Mouse (Mus musculus) midbrain, embryonic 16.5 days (tissue): ENCODE results near the gene Purb. TPM values are rescaled to one million over a fixed set of nuclear protein-coding genes. Genes with fewer than 3 reads are reported as not detected.
A peak's percentile ranks its signal among the peaks of the same experiment; 100 is the strongest.

ENCODE experiments used
- ATAC-seq: fragments of 200-750 bp; cut with Nextera tagmentation; 2 replicates; pipeline ENCODE4 v1.8.0; 2017; ENCODE audit warnings: moderate TSS enrichment
- H3K27ac ChIP-seq: fragments of 300-500 bp; sonication (generic); 2 replicates; pipeline ENCODE4 v1.5.1; 2014; ENCODE audit warnings: mild to moderate bottlenecking, low read length, mixed read lengths
- H3K27me3 ChIP-seq: fragments of 300-500 bp; sonication (generic); 2 replicates; pipeline ENCODE4 v1.6.1; 2014; ENCODE audit warnings: low read depth, low read length, mixed read lengths; ENCODE audit not compliant: control insufficient read depth, insufficient read depth
- H3K36me3 ChIP-seq: fragments of 300-500 bp; sonication (generic); 2 replicates; pipeline ENCODE4 v1.6.1; 2014; ENCODE audit warnings: mild to moderate bottlenecking, low read length, moderate library complexity, mixed read lengths; ENCODE audit not compliant: control insufficient read depth, insufficient read depth
- H3K4me1 ChIP-seq: fragments of 300-500 bp; sonication (generic); 2 replicates; pipeline ENCODE4 v1.6.1; 2014; ENCODE audit warnings: mild to moderate bottlenecking, low read length, mixed read lengths; ENCODE audit not compliant: control insufficient read depth, insufficient read depth
- H3K4me2 ChIP-seq: fragments of 300-500 bp; sonication (generic); 2 replicates; pipeline ENCODE4 v1.6.1; 2014; ENCODE audit warnings: mild to moderate bottlenecking, low read length, mixed read lengths
- H3K4me3 ChIP-seq: fragments of 300-500 bp; sonication (generic); 2 replicates; pipeline ENCODE4 v1.5.1; 2014; ENCODE audit warnings: low read depth, mild to moderate bottlenecking, low read length, moderate library complexity, mixed read lengths
- H3K9ac ChIP-seq: fragments of 300-500 bp; sonication (generic); 2 replicates; pipeline ENCODE4 v1.6.1; 2014; ENCODE audit warnings: low read depth, low read length, mixed read lengths
- H3K9me3 ChIP-seq: fragments of 300-500 bp; sonication (generic); replicated peaks from 2 replicates; pipeline ENCODE4 v1.6.1; 2014; ENCODE audit warnings: mild to moderate bottlenecking, low read length, mixed read lengths; ENCODE audit not compliant: control insufficient read depth, poor library complexity, severe bottlenecking
- WGBS: fragments of 180-500 bp; shearing (Covaris S2); extraction: QIAGEN DNeasy Blood & Tissue Kit; methylation state at CpG from one replicate; pipeline ENCODE4 v1.1.7; 2014; 5-methylcytosine and 5-hydroxymethylcytosine counted together
- polyA plus RNA-seq: library from polyadenylated mRNA; unstranded; fragments of >200 nt; fragmentation: Nextera tagmentation; extraction: Ambion mirVana; gene quantifications from 2 replicates; pipeline ENCODE4 v1.2.1, GENCODE M21; 2015

Purb gene
- polyA plus RNA-seq, 1 experiment from 2014 or later, result 11.2 TPM

DNA sequence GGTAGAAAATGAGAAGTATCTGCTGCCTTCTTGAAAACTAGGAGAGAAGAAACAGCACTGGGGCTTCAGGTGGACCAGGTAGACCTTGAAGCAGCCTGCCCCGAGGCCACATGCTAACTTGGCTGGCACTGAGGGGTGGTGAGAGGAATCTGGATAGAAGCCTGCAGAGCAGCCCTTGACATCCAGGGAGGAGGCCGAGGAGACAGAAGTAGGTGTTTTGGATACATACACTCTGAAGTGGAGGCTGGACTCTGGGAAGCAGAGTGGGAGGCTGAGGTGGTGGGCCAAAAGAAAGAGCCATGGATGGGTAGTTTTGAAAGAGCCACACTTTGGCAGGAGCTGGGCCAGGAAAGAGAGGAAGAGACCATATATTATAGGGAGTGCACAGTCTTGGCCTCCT is 3.5 kb upstream of the Purb start:
- 76% methylated on average over 2 of the region's 2 CpGs for WGBS
- Histone ChIP-seq H3K4me3 (no peak overlapping the region), H3K4me2 (no peak overlapping the region), H3K27ac (no peak overlapping the region), H3K4me1 (peaks cover 6% of the 10 kb centered on the region), H3K9me3 (no peaks in the 10 kb centered on the region), H3K9ac (no peak overlapping the region), H3K36me3 (no peaks in the 10 kb centered on the region), H3K27me3 (peaks cover 2% of the 10 kb centered on the region; the same call in 1 of the 2 replicates)
- no peak for ATAC-seq

DNA sequence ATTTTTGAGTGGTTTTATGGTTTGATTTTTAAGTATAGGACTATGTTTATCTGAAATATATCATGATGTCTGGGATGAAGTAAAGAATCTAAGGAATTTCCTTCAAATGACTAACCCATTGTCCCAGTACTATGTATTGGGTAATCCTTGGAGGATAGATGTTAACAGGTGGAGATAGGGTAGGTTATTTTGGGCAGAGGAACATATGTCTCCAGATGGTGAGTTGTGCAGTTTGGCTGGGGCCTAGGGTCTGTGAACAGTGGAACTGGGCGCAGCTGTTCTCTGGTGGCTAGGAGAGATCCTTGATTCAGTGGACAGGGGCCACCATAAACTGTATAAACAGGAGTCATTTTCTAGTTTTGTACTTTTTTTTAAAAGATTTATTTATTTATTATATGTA is 1.6 kb upstream of the Purb start:
- WGBS, result 92% methylated on average over 1 of the region's 1 CpGs

DNA sequence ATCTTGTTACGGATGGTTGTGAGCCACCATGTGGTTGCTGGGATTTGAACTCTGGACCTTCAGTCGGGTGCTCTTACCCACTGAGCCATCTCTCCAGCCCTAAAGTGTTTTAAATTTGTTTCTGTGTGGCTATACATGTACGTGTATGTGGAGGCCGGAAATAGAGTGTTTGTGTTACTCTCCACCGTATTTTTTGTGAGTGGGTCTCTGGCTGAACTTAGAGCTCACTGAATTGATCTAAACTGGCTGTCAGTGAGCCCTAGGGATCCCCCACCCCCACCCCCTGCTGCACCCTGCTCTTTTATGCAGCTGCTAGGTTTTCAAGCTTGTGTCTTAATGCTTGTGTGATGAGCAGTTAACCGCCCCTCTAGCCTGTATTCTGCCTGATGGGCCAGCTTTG is 1.2 kb upstream of the Purb start:
- no peaks in the 10 kb centered on the region for H3K9me3 ChIP-seq
- H3K27me3 ChIP-seq, result peaks cover 2% of the 10 kb centered on the region; the same call in 1 of the 2 replicates
- 69% methylated on average over 6 of the region's 6 CpGs for WGBS
- H3K27ac ChIP-seq, result no peak overlapping the region
- H3K4me1 ChIP-seq, result peaks cover 24% of the 10 kb centered on the region
- H3K9ac ChIP-seq, result no peak overlapping the region
- H3K4me2 ChIP-seq, result no peak overlapping the region
- no peak overlapping the region for H3K4me3 ChIP-seq
- H3K36me3 ChIP-seq, result no peaks in the 10 kb centered on the region
- no peak for ATAC-seq

More for the DNA sequence above, 1.6 kb upstream of the Purb start:
- Histone ChIP-seq H3K4me3 (no peak overlapping the region), H3K36me3 (no peaks in the 10 kb centered on the region), H3K4me1 (peaks cover 21% of the 10 kb centered on the region), H3K4me2 (no peak overlapping the region), H3K9ac (no peak overlapping the region), H3K27me3 (peaks cover 2% of the 10 kb centered on the region; the same call in 1 of the 2 replicates), H3K9me3 (no peaks in the 10 kb centered on the region), H3K27ac (no peak overlapping the region)
- no peak for ATAC-seq

GRCm38 (mm10) chr11:6474874-6475731 is 614 bp downstream of the Purb start:
- under 1% methylated on average over 105 of the region's 109 CpGs for WGBS

GRCm38 (mm10) chr11:6474381-6474780 is 1.3 kb downstream of the Purb start:
- ATAC-seq, result no peak
- Histone ChIP-seq H3K4me2 (peak overlapping the region; percentile 78), H3K36me3 (no peaks in the 10 kb centered on the region), H3K27ac (peak overlapping the region; percentile 94), H3K4me1 (peaks cover 44% of the 10 kb centered on the region), H3K27me3 (no peaks in the 10 kb centered on the region), H3K9ac (peak overlapping the region; percentile 78), H3K4me3 (peak overlapping the region; percentile 71), H3K9me3 (no peaks in the 10 kb centered on the region)
- WGBS, result 34% methylated on average over 6 of the region's 6 CpGs

More at GRCm38 (mm10) chr11:6474874-6475731, 614 bp downstream of the Purb start:
- Histone ChIP-seq H3K27ac (peak overlapping the region; percentile 94), H3K27me3 (no peaks in the 10 kb centered on the region), H3K4me1 (peaks cover 40% of the 10 kb centered on the region), H3K36me3 (no peaks in the 10 kb centered on the region), H3K4me3 (peak overlapping the region; percentile 71), H3K4me2 (peak overlapping the region; percentile 78), H3K9me3 (no peaks in the 10 kb centered on the region), H3K9ac (peak overlapping the region; percentile 78)
- peak; percentile 59 for ATAC-seq

DNA sequence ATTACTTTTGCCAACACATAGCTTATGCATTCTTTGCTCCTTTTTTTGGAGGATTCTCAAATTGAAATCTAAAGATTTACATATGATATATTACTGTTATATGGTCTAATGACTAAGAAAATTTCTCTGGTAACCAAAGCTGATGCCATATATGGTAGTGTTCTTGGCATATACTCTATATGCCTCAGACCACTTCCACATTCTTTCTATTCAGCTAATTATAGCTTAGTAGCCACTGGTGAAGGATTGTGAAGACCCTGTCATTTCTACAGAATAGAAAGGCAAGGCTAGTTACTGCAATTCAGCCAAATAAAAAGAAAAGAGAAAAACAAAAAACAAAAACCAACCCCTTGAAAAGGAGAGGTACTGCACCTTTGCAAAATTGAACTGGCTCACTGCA is 3.6 kb downstream of the Purb start:
- Histone ChIP-seq H3K9ac (peak overlapping the region; percentile 53), H3K27me3 (no peaks in the 10 kb centered on the region), H3K4me1 (peaks cover 59% of the 10 kb centered on the region), H3K36me3 (no peaks in the 10 kb centered on the region), H3K4me2 (peak overlapping the region; percentile 92), H3K9me3 (no peaks in the 10 kb centered on the region), H3K4me3 (peak overlapping the region; percentile 44), H3K27ac (no peak overlapping the region)
- ATAC-seq, result no peak

DNA sequence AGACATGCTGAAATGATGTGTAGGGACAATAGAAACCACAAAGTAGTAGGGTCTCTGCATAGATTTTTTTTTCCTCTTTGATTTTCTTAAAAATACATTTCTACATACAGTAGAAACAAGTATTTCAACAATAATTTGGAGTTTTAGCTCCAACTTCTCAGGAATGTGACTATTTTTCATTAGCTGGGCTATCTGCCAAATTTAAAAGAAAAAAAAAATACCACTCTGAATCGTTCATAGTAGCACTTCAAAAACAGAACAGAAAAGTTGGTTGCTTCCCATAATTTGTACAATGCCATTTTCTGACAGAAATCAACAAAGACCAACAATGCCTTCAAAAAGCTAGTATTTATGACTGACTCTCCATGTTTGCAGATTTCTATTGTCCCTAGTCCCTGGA is 4.2 kb downstream of the Purb start:
- Histone ChIP-seq H3K9ac (peak overlapping the region; percentile 60), H3K4me3 (peak overlapping the region; percentile 44), H3K27ac (peak overlapping the region; percentile 59), H3K4me2 (peak overlapping the region; percentile 92), H3K4me1 (peaks cover 56% of the 10 kb centered on the region), H3K9me3 (no peaks in the 10 kb centered on the region), H3K27me3 (no peaks in the 10 kb centered on the region), H3K36me3 (0 out of 2 replicates have a peak, but pooled peaks cover under 1% of the 10 kb centered on the region)
- no peak for ATAC-seq
- 15% methylated on average over 1 of the region's 1 CpGs for WGBS

DNA sequence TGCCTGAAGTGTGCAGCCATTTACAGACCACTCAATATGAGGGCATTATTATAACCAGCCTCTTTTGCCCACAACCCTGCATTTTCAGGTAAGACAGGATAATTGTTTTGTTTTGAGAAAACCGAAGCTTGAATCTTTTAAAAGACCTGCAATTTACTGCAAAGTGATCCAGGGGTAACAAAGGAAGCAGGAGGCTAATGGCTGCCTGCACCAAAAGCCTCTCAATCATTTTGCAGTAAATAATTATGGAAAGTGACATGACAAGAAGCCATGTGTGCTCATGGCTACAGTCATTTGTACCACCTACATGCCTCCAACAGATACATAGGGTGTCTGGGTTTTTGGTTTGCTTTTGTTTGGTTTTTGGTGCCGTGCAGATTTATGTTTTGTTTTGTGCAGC is 4.7 kb downstream of the Purb start:
- Histone ChIP-seq H3K27me3 (no peaks in the 10 kb centered on the region), H3K4me1 (peaks cover 56% of the 10 kb centered on the region), H3K36me3 (peaks cover 5% of the 10 kb centered on the region; the same call in 1 of the 2 replicates), H3K9me3 (no peaks in the 10 kb centered on the region), H3K4me3 (peak overlapping the region; percentile 44), H3K4me2 (peak overlapping the region; percentile 92), H3K9ac (peak overlapping the region; percentile 60), H3K27ac (peak overlapping the region; percentile 59)
- WGBS, result 57% methylated on average over 2 of the region's 2 CpGs
- ATAC-seq, result no peak

DNA sequence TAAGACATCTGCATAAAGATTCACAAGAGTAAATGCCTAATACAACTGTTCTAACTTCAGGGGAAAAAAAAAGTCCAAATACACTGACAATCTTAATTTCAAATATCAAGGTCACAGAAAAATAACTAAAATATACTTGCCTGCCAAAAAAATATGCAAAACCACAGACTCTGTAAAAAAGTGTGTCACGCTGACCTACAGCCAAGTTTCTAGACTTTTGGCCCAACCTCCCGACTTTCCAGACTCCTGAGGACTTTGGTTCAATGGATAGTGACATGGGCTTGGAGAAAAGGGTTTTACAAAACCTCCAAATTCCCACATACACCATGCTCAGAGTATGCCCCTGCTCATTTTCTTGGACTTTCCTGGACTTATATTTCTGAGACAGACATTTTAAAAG is 7.2 kb downstream of the Purb start:
- no peak for ATAC-seq

More for the DNA sequence above, 7.2 kb downstream of the Purb start:
- Histone ChIP-seq H3K27ac (no peak overlapping the region), H3K27me3 (no peaks in the 10 kb centered on the region), H3K4me1 (peaks cover 46% of the 10 kb centered on the region), H3K4me2 (no peak overlapping the region), H3K9ac (no peak overlapping the region), H3K36me3 (peaks cover 8% of the 10 kb centered on the region; the same call in 1 of the 2 replicates), H3K4me3 (no peak overlapping the region), H3K9me3 (no peaks in the 10 kb centered on the region)
- WGBS, result 69% methylated on average over 2 of the region's 2 CpGs
